Mouse (Mus musculus): ENCODE results near the gene Syt12. TPM values are rescaled to one million over a fixed set of nuclear protein-coding genes. Genes with fewer than 3 reads are reported as not detected.
A peak's percentile ranks its signal among the peaks of the same experiment; 100 is the strongest.

Syt12 gene
- polyA plus RNA-seq, 1 experiment from 2014 or later: 1.9 TPM

GRCm38 (mm10) chr19:4396081-4396997, 80.9 kb downstream of the Syt12 start:
- Histone ChIP-seq H3K27ac (ENCODE audit: low read depth, low read length) (peak overlapping the region; percentile 95), H3K9ac (ENCODE audit: low read length) (peak overlapping the region; percentile 99), H3K9me3 (replicated peaks; ENCODE audit: control insufficient read depth, low read length) (no peaks in the 10 kb centered on the region), H3K4me2 (ENCODE audit: low read length) (peak overlapping the region; percentile 74), H3K36me3 (ENCODE audit: control insufficient read depth, insufficient read depth, low read length) (0 out of 2 replicates have a peak, but pooled peaks cover 2% of the 10 kb centered on the region), H3K27me3 (replicated peaks; ENCODE audit: control insufficient read depth, insufficient read depth, low read length) (no peaks in the 10 kb centered on the region), H3K4me1 (ENCODE audit: control insufficient read depth, insufficient read depth, low read length) (peaks cover 14% of the 10 kb centered on the region), H3K4me3 (ENCODE audit: low read depth, low read length) (peak overlapping the region; percentile 99)
- ATAC-seq (peak; percentile 63), DNase-seq (ENCODE audit: low spot score) (peak; percentile 17)
- under 1% methylated on average over 68 of the region's 80 CpGs for WGBS

Other genes with a start within 250 kb of the Syt12 start
- 17.6 and 19.0 TPM in 2 replicates for gene Pold4, start 245.5 kb downstream of the Syt12 start, polyA plus RNA-seq (2014; fragmentation: Nextera tagmentation; extraction: Ambion mirVana)
- gene Ssh3, start 208.3 kb downstream of the Syt12 start, polyA plus RNA-seq (2014; fragmentation: Nextera tagmentation; extraction: Ambion mirVana): 4.0 and 4.3 TPM in 2 replicates
- 16.3 and 23.9 TPM in 2 replicates for gene Ankrd13d, start 194.3 kb downstream of the Syt12 start, polyA plus RNA-seq (2014; fragmentation: Nextera tagmentation; extraction: Ambion mirVana)
- gene Grk2, start 171.2 kb downstream of the Syt12 start, polyA plus RNA-seq (2014; fragmentation: Nextera tagmentation; extraction: Ambion mirVana): 17.1 and 21.0 TPM in 2 replicates
- gene Kdm2a, start 79.2 kb downstream of the Syt12 start, polyA plus RNA-seq (2014; fragmentation: Nextera tagmentation; extraction: Ambion mirVana): 29.2 and 36.3 TPM in 2 replicates
- 6.3 and 8.3 TPM in 2 replicates for gene Rhod, start 38.0 kb downstream of the Syt12 start, polyA plus RNA-seq (2014; fragmentation: Nextera tagmentation; extraction: Ambion mirVana)
- gene 2010003K11Rik, start 21.1 kb upstream of the Syt12 start, polyA plus RNA-seq (2014; fragmentation: Nextera tagmentation; extraction: Ambion mirVana): not detected in 2 replicates
- 14.8 and 19.2 TPM in 2 replicates for gene Pcx, start 33.0 kb upstream of the Syt12 start, polyA plus RNA-seq (2014; fragmentation: Nextera tagmentation; extraction: Ambion mirVana)
- gene Lrfn4, start 138.2 kb upstream of the Syt12 start, polyA plus RNA-seq (2014; fragmentation: Nextera tagmentation; extraction: Ambion mirVana): 12.2 and 12.6 TPM in 2 replicates
- 57.1 and 57.5 TPM in 2 replicates for gene Rce1, start 148.2 kb upstream of the Syt12 start, polyA plus RNA-seq (2014; fragmentation: Nextera tagmentation; extraction: Ambion mirVana)
- gene Gm960, start 221.2 kb upstream of the Syt12 start, polyA plus RNA-seq (2014; fragmentation: Nextera tagmentation; extraction: Ambion mirVana): 4.1 and 5.0 TPM in 2 replicates
- 25.0 and 31.9 TPM in 2 replicates for gene Sptbn2, start 233.7 kb upstream of the Syt12 start, polyA plus RNA-seq (2014; fragmentation: Nextera tagmentation; extraction: Ambion mirVana)

Measured in forebrain, embryonic 14.5 days (tissue).